Mouse (Mus musculus): ENCODE data around the gene Rabgap1. TPM values are rescaled to one million over a fixed set of nuclear protein-coding genes. Genes with fewer than 3 reads are reported as not detected.
A peak's percentile ranks its signal among the peaks of the same experiment; 100 is the strongest.
"Not testable (repeated sequence)": the region's sequence is repeated elsewhere in the genome, so short reads cannot be mapped to it uniquely, and the experiment has no call there.

Gene Rabgap1
- polyA plus RNA-seq, 1 experiment from 2014 or later: 14.1 TPM

GRCm38 (mm10) chr2:37479559-37479958 is 36.5 kb downstream of the Rabgap1 start:
- peaks cover 43% of the 10 kb centered on the region for H3K36me3 ChIP-seq (ENCODE audit: control insufficient read depth, insufficient read depth)

GRCm38 (mm10) chr2:37480039-37480438 is 37.0 kb downstream of the Rabgap1 start:
- no peak overlapping the region for H3K9ac ChIP-seq (ENCODE audit: low read depth, low read length)
- no peak overlapping the region for H3K4me2 ChIP-seq (replicated peaks; ENCODE audit: low read depth)
- H3K4me1 ChIP-seq (replicated peaks; ENCODE audit: control insufficient read depth, insufficient read depth, low read length): no peaks in the 10 kb centered on the region
- no peak overlapping the region for H3K27ac ChIP-seq (ENCODE audit: low read depth, low read length)
- WGBS: 90% methylated on average over 2 of the region's 2 CpGs
- H3K9me3 ChIP-seq (ENCODE audit: control insufficient read depth): no peaks in the 10 kb centered on the region
- no peak for ATAC-seq
- peaks cover 43% of the 10 kb centered on the region for H3K36me3 ChIP-seq (ENCODE audit: control insufficient read depth, insufficient read depth)
- no peak for TF ChIP-seq CTCF (IDR thresholded peaks at IDR 0.05; ENCODE audit: low read depth)
- H3K4me3 ChIP-seq (ENCODE audit: low read depth, low read length): no peak overlapping the region
- H3K27me3 ChIP-seq (replicated peaks; ENCODE audit: control insufficient read depth, insufficient read depth, low read length): no peaks in the 10 kb centered on the region

More at GRCm38 (mm10) chr2:37479559-37479958, 36.5 kb downstream of the Rabgap1 start:
- H3K9ac ChIP-seq (ENCODE audit: low read depth, low read length): no peak overlapping the region
- no peak overlapping the region for H3K4me2 ChIP-seq (replicated peaks; ENCODE audit: low read depth)
- no peaks in the 10 kb centered on the region for H3K9me3 ChIP-seq (ENCODE audit: control insufficient read depth)
- ATAC-seq: no peak
- no peaks in the 10 kb centered on the region for H3K4me1 ChIP-seq (replicated peaks; ENCODE audit: control insufficient read depth, insufficient read depth, low read length)
- H3K4me3 ChIP-seq (ENCODE audit: low read depth, low read length): no peak overlapping the region
- H3K27me3 ChIP-seq (replicated peaks; ENCODE audit: control insufficient read depth, insufficient read depth, low read length): no peaks in the 10 kb centered on the region
- no peak overlapping the region for H3K27ac ChIP-seq (ENCODE audit: low read depth, low read length)
- no peak for TF ChIP-seq CTCF (IDR thresholded peaks at IDR 0.05; ENCODE audit: low read depth)

GRCm38 (mm10) chr2:37484165-37484564 is 41.1 kb downstream of the Rabgap1 start:
- H3K9ac ChIP-seq (ENCODE audit: low read depth, low read length): no peak overlapping the region
- no peaks in the 10 kb centered on the region for H3K4me1 ChIP-seq (replicated peaks; ENCODE audit: control insufficient read depth, insufficient read depth, low read length)
- H3K27me3 ChIP-seq (replicated peaks; ENCODE audit: control insufficient read depth, insufficient read depth, low read length): no peaks in the 10 kb centered on the region
- H3K4me2 ChIP-seq (replicated peaks; ENCODE audit: low read depth): no peak overlapping the region
- H3K4me3 ChIP-seq (ENCODE audit: low read depth, low read length): no peak overlapping the region
- 83% methylated on average over 2 of the region's 2 CpGs for WGBS
- no peak overlapping the region for H3K27ac ChIP-seq (ENCODE audit: low read depth, low read length)
- H3K36me3 ChIP-seq (ENCODE audit: control insufficient read depth, insufficient read depth): peaks cover 30% of the 10 kb centered on the region
- H3K9me3 ChIP-seq (ENCODE audit: control insufficient read depth): no peaks in the 10 kb centered on the region
- ATAC-seq: no peak
- TF ChIP-seq CTCF (IDR thresholded peaks at IDR 0.05; ENCODE audit: low read depth): no peak

GRCm38 (mm10) chr2:37485370-37485769 is 42.3 kb downstream of the Rabgap1 start:
- Histone ChIP-seq H3K27ac (ENCODE audit: low read depth, low read length) (no peak overlapping the region), H3K4me3 (ENCODE audit: low read depth, low read length) (no peak overlapping the region), H3K9ac (ENCODE audit: low read depth, low read length) (no peak overlapping the region), H3K9me3 (ENCODE audit: control insufficient read depth) (no peaks in the 10 kb centered on the region), H3K4me2 (replicated peaks; ENCODE audit: low read depth) (no peak overlapping the region), H3K36me3 (ENCODE audit: control insufficient read depth, insufficient read depth) (peaks cover 39% of the 10 kb centered on the region), H3K4me1 (replicated peaks; ENCODE audit: control insufficient read depth, insufficient read depth, low read length) (no peaks in the 10 kb centered on the region), H3K27me3 (replicated peaks; ENCODE audit: control insufficient read depth, insufficient read depth, low read length) (no peaks in the 10 kb centered on the region)
- WGBS: 73% methylated on average over 1 of the region's 1 CpGs
- ATAC-seq: no peak
- TF ChIP-seq CTCF (IDR thresholded peaks at IDR 0.05; ENCODE audit: low read depth): peak; percentile 70

GRCm38 (mm10) chr2:37486408-37486807 is 43.3 kb downstream of the Rabgap1 start:
- Histone ChIP-seq H3K9me3 (ENCODE audit: control insufficient read depth) (no peaks in the 10 kb centered on the region), H3K27ac (ENCODE audit: low read depth, low read length) (no peak overlapping the region), H3K9ac (ENCODE audit: low read depth, low read length) (no peak overlapping the region), H3K4me1 (replicated peaks; ENCODE audit: control insufficient read depth, insufficient read depth, low read length) (no peaks in the 10 kb centered on the region), H3K4me3 (ENCODE audit: low read depth, low read length) (no peak overlapping the region), H3K4me2 (replicated peaks; ENCODE audit: low read depth) (no peak overlapping the region), H3K27me3 (replicated peaks; ENCODE audit: control insufficient read depth, insufficient read depth, low read length) (no peaks in the 10 kb centered on the region), H3K36me3 (ENCODE audit: control insufficient read depth, insufficient read depth) (peaks cover 39% of the 10 kb centered on the region)
- no peak for TF ChIP-seq CTCF (IDR thresholded peaks at IDR 0.05; ENCODE audit: low read depth)
- no peak for ATAC-seq

- peaks cover 44% of the 10 kb centered on the region for H3K36me3 ChIP-seq (ENCODE audit: control insufficient read depth, insufficient read depth)
- WGBS: 80% methylated on average over 2 of the region's 2 CpGs
- no peaks in the 10 kb centered on the region for H3K27me3 ChIP-seq (replicated peaks; ENCODE audit: control insufficient read depth, insufficient read depth, low read length)
- ATAC-seq: no peak
- TF ChIP-seq CTCF (IDR thresholded peaks at IDR 0.05; ENCODE audit: low read depth): no peak
- H3K9ac ChIP-seq (ENCODE audit: low read depth, low read length): no peak overlapping the region
- no peaks in the 10 kb centered on the region for H3K9me3 ChIP-seq (ENCODE audit: control insufficient read depth)
- no peak overlapping the region for H3K27ac ChIP-seq (ENCODE audit: low read depth, low read length)
- H3K4me3 ChIP-seq (ENCODE audit: low read depth, low read length): no peak overlapping the region
- no peaks in the 10 kb centered on the region for H3K4me1 ChIP-seq (replicated peaks; ENCODE audit: control insufficient read depth, insufficient read depth, low read length)
- no peak overlapping the region for H3K4me2 ChIP-seq (replicated peaks; ENCODE audit: low read depth)
Observed at GRCm38 (mm10) chr2:37488956-37489355, 45.9 kb downstream of the Rabgap1 start.

- TF ChIP-seq CTCF (IDR thresholded peaks at IDR 0.05; ENCODE audit: low read depth): no peak
- ATAC-seq: no peak
- Histone ChIP-seq H3K27ac (ENCODE audit: low read depth, low read length) (no peak overlapping the region), H3K4me1 (replicated peaks; ENCODE audit: control insufficient read depth, insufficient read depth, low read length) (no peaks in the 10 kb centered on the region), H3K9ac (ENCODE audit: low read depth, low read length) (no peak overlapping the region), H3K36me3 (ENCODE audit: control insufficient read depth, insufficient read depth) (peaks cover 28% of the 10 kb centered on the region), H3K9me3 (ENCODE audit: control insufficient read depth) (no peaks in the 10 kb centered on the region), H3K4me2 (replicated peaks; ENCODE audit: low read depth) (no peak overlapping the region), H3K27me3 (replicated peaks; ENCODE audit: control insufficient read depth, insufficient read depth, low read length) (no peaks in the 10 kb centered on the region), H3K4me3 (ENCODE audit: low read depth, low read length) (no peak overlapping the region)
- 93% methylated on average over 4 of the region's 4 CpGs for WGBS
Observed at GRCm38 (mm10) chr2:37497321-37497720, 54.2 kb downstream of the Rabgap1 start.

- WGBS: 82% methylated on average over 2 of the region's 2 CpGs
- H3K27me3 ChIP-seq (replicated peaks; ENCODE audit: control insufficient read depth, insufficient read depth, low read length); H3K36me3 ChIP-seq (ENCODE audit: control insufficient read depth, insufficient read depth); H3K4me3 ChIP-seq (ENCODE audit: low read depth, low read length); H3K9me3 ChIP-seq (ENCODE audit: control insufficient read depth); H3K9ac ChIP-seq (ENCODE audit: low read depth, low read length); H3K4me2 ChIP-seq (replicated peaks; ENCODE audit: low read depth); H3K27ac ChIP-seq (ENCODE audit: low read depth, low read length); ATAC-seq; H3K4me1 ChIP-seq (replicated peaks; ENCODE audit: control insufficient read depth, insufficient read depth, low read length): not testable (repeated sequence)
Observed at GRCm38 (mm10) chr2:37505856-37506255, 62.8 kb downstream of the Rabgap1 start.
